Mouse (Mus musculus): ENCODE data around the gene Mrpl58. TPM values are rescaled to one million over a fixed set of nuclear protein-coding genes. Genes with fewer than 3 reads are reported as not detected.

Gene Mrpl58
- 202 and 220 TPM in 2 replicates for polyA plus RNA-seq (2016; fragmentation: Nextera tagmentation; extraction: Ambion mirVana)

DNA sequence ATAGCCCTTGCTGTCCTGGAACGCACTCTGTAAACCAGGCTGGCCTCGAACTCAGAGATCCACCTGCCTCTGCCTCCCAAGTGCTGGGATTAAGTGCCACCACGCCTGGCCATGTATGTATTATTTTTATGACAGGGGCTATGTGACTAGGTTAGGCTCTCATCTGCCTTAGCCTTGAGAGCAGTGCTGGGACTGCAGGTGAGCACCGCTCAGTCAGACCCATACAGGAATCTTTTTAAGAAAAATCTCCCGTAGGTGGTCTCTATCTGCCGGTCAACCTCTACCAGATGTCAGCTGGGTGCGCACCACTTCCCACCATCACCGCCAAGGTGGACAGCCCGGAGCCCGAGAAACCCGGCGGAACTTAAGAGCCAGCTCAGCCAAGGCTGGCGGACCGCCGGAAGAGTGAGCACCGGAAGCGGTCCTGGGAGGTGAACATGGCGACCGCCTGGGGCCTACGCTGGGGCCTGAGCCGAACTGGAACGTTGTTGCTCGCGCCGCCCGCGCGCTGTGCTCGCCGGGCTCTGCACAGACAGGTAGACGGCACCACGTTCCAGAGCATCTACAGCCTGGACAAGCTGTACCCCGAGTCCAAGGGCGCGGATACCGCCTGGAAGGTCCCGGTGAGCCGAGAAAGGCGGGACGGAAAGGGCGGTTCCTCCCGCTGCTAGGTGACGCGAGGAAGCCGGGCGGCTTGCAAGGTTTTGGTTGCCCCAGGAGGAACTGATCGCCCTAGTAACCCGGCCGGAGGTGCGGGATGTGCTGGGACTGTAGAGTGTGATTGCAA lies at the start of gene Mrpl58:
TSS of gene Mrpl58 (plus strand) at position 415 of the 787 bp plus-strand sequence.
- Histone ChIP-seq H3K27ac (peak within 1 kb of the TSS; percentile 97), H3K27me3 (ENCODE audit: low read depth, poor library complexity, severe bottlenecking) (no peaks in the 10 kb centered on the region), H3K4me3 (peak within 1 kb of the TSS; percentile 90), H3K9me3 (replicated peaks) (no peaks in the 10 kb centered on the region), H3K4me1 (peaks cover 21% of the 10 kb centered on the region), H3K36me3 (peaks cover 31% of the 10 kb centered on the region)
- peak; percentile 92 for DNase-seq (ENCODE audit: low spot score)
- 4% methylated on average over 50 of the region's 50 CpGs for WGBS

DNA sequence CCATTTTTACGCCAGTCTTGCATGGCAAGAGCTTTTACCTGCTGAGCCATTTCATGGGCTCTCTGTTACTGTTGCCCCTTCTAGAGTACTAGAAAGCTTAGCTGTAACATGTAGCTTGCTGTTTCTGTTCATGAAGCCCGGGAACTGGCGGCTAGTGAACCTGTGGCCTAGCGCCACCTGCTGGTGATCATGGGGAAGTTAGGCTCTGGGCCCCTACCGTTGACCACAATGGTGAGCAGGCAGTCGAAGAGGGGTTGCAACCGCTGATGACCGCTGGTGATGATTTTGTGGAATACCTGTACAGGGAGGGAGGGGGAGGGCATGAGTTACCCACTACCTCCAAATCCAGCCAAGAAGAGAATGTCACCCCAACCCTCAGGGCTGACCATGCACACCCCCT lies 49.4 kb upstream of the Mrpl58 start:
- Histone ChIP-seq H3K4me3 (no peak overlapping the region), H3K27me3 (ENCODE audit: low read depth, poor library complexity, severe bottlenecking) (peaks cover 81% of the 10 kb centered on the region), H3K4me1 (peaks cover 34% of the 10 kb centered on the region), H3K27ac (no peak overlapping the region), H3K9me3 (replicated peaks) (no peaks in the 10 kb centered on the region), H3K36me3 (no peaks in the 10 kb centered on the region)
- DNase-seq (ENCODE audit: low spot score): peak; percentile 92
- 7% methylated on average over 8 of the region's 8 CpGs for WGBS

DNA sequence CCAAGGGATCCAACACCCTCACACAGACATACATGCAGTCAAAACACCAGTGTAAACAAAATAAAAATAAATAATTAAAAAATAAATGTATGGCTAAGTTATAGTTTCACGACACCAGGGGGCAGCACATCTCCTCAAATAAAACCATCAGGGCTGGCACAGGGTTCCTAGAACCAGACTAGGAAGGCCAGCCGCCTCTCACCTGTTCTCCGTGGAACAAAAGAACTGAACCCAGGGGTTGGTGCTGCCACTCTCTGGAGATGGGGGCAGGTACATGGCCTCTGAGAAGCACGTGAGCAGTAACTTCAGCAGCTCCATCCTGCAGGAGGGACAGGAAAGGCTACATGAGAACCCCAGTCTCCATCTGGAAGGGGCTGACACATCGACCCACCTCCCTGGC lies 45.1 kb upstream of the Mrpl58 start:
- no peaks in the 10 kb centered on the region for H3K36me3 ChIP-seq
- 20% methylated on average over 5 of the region's 5 CpGs for WGBS
- H3K27ac ChIP-seq: peak overlapping the region; percentile 73
- peaks cover 57% of the 10 kb centered on the region for H3K27me3 ChIP-seq (ENCODE audit: low read depth, poor library complexity, severe bottlenecking)
- H3K9me3 ChIP-seq (replicated peaks): no peaks in the 10 kb centered on the region
- no peak overlapping the region for H3K4me3 ChIP-seq
- H3K4me1 ChIP-seq: peaks cover 34% of the 10 kb centered on the region
- peak; percentile 78 for DNase-seq (ENCODE audit: low spot score)

DNA sequence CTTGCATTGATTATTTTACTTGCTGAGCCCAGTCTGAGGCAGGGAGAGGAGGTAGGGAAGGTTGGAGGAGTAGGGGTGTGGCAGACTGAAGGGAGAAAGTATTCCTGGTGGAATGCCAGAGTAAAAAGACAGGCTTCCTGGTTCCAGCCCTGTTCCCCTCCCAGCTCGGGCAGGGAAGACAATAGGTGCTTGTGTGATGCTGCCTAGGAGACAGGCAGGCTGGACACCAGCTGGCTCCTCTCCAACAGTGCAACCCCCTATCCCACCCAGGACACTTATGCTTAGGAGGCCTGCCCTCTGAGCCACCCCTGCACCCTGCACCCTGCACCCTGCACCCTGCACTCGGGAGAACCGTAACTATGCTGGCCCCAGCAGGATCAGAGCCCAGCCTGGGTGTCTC lies 44.3 kb upstream of the Mrpl58 start:
- Histone ChIP-seq H3K36me3 (no peaks in the 10 kb centered on the region), H3K27ac (peak overlapping the region; percentile 73; the same call in 1 of the 2 replicates), H3K4me1 (peaks cover 32% of the 10 kb centered on the region), H3K4me3 (no peak overlapping the region), H3K27me3 (ENCODE audit: low read depth, poor library complexity, severe bottlenecking) (peaks cover 61% of the 10 kb centered on the region), H3K9me3 (replicated peaks) (no peaks in the 10 kb centered on the region)
- DNase-seq (ENCODE audit: low spot score): no peak
- WGBS: 60% methylated on average over 3 of the region's 3 CpGs

DNA sequence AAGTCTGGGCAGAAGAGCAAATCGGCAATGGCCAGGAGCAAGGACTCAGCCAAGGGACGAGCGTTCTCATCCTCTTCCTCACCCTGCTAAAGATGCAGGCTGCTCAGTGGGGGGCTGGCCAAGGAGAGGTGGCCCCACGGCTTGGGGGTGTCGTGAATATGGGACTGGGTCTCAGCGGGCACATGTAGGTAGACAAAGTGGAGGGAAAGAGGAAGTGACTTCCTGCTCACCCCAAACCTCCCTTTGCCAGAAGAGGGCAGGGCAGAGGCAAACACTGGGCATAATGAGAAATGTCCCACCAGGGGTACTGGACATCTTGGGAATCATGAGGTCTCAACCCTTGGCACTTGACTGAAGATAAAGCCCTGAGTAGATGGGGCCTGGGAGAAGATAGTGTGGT lies 43.8 kb upstream of the Mrpl58 start:
- 66% methylated on average over 6 of the region's 6 CpGs for WGBS
- no peak overlapping the region for H3K4me3 ChIP-seq
- H3K27ac ChIP-seq: peak overlapping the region; percentile 73; the same call in 1 of the 2 replicates
- H3K4me1 ChIP-seq: peaks cover 29% of the 10 kb centered on the region
- peaks cover 61% of the 10 kb centered on the region for H3K27me3 ChIP-seq (ENCODE audit: low read depth, poor library complexity, severe bottlenecking)
- H3K9me3 ChIP-seq (replicated peaks): no peaks in the 10 kb centered on the region
- no peaks in the 10 kb centered on the region for H3K36me3 ChIP-seq
- DNase-seq (ENCODE audit: low spot score): no peak

DNA sequence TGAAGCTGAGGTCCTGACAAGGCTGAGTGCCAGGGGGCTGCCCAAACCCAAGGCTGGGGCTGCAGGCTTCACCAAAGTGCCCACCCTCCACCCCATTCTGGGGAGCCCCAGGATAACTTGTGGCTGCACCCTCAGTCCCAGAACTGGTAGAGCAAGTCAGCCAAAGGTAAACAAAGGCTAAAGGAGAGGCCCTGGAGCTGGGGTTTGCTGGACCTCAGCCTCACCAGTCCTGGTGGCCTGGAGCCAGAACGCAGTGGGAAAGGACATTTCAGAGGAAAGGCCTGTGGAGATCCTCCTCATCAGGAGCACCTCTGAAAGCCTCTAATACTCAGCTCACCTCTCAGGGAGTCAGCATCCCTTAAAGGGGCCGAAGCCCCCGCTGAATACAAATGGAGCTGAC lies 39.4 kb upstream of the Mrpl58 start:
- 85% methylated on average over 3 of the region's 3 CpGs for WGBS
- Histone ChIP-seq H3K4me1 (peaks cover 28% of the 10 kb centered on the region), H3K27ac (no peak overlapping the region), H3K27me3 (ENCODE audit: low read depth, poor library complexity, severe bottlenecking) (peaks cover 69% of the 10 kb centered on the region), H3K9me3 (replicated peaks) (no peaks in the 10 kb centered on the region), H3K4me3 (no peak overlapping the region), H3K36me3 (no peaks in the 10 kb centered on the region)
- no peak for DNase-seq (ENCODE audit: low spot score)

DNA sequence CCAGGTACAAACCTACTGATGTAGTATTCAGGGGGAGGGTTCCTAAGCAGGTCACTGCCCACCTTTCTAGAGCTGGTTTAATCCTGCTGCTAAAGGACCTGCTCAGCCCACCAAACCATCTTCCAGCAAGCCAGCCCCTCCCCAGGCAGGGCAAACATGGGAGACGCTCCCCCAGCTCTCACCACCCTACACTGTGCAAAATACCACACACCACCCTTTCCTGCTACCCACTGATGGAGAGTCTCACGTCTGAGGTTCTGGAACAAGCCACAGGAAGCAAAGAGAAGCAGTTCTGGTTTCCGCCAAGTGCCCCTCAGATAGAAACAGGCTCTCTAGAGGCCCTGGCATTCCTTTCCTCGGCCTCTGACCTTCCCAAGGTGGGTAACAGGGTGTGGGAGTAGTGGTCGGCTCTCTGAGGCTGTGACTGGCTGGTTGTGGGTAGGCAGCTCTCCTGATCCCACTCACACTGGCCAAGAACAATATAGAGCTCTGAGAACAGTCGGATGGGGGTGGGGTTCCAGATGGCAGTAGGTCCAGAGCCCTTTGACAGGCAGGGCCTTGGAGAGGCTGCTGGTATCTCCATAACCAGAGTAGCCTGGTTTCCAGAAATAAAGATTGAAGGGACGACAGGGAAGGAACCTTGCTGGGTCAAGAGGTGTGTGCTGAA lies 37.4 kb upstream of the Mrpl58 start:
- Histone ChIP-seq H3K9me3 (replicated peaks) (no peaks in the 10 kb centered on the region), H3K4me3 (no peak overlapping the region), H3K27me3 (ENCODE audit: low read depth, poor library complexity, severe bottlenecking) (peaks cover 78% of the 10 kb centered on the region), H3K27ac (no peak overlapping the region), H3K36me3 (no peaks in the 10 kb centered on the region), H3K4me1 (peaks cover 18% of the 10 kb centered on the region)
- no peak for DNase-seq (ENCODE audit: low spot score)
- 44% methylated on average over 7 of the region's 7 CpGs for WGBS

DNA sequence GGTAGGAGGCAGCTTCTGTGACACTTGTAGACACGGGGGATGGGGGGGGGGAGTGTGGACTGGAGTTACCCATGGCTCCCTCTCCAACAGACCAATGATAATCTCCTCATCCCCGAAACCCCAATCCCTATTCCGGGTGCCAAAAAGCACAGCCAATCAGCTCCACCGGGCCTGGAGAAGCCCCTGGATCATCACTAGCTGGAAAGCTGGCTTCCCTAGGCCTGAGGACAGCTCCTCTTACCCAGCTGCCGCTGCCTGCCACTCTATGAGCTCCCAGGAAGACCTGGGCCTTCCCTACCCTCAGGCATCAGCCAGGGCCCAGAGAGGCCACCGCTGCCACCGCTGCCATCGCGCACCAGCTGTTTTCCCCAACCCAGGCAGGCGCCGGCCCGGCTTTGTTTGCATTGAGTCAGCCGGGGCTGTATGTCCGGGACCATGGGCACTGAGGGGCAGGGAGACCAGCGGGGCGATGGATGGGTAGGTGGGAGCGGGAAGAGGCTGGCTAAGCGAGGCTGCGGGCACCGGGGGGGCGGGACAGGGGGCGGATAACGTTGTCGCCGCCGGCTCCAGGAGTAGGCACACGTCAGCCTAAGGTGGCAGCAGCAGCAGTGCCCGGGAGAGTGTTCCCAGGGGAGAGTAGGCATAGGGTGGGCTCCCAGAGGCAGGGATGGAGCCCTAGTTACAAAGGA lies 36.7 kb upstream of the Mrpl58 start:
- no peak overlapping the region for H3K27ac ChIP-seq
- no peaks in the 10 kb centered on the region for H3K9me3 ChIP-seq (replicated peaks)
- H3K36me3 ChIP-seq: no peaks in the 10 kb centered on the region
- H3K4me1 ChIP-seq: peaks cover 18% of the 10 kb centered on the region
- peak overlapping the region; percentile 58 for H3K4me3 ChIP-seq
- DNase-seq (ENCODE audit: low spot score): no peak
- peaks cover 85% of the 10 kb centered on the region for H3K27me3 ChIP-seq (ENCODE audit: low read depth, poor library complexity, severe bottlenecking)
- 2% methylated on average over 28 of the region's 28 CpGs for WGBS

DNA sequence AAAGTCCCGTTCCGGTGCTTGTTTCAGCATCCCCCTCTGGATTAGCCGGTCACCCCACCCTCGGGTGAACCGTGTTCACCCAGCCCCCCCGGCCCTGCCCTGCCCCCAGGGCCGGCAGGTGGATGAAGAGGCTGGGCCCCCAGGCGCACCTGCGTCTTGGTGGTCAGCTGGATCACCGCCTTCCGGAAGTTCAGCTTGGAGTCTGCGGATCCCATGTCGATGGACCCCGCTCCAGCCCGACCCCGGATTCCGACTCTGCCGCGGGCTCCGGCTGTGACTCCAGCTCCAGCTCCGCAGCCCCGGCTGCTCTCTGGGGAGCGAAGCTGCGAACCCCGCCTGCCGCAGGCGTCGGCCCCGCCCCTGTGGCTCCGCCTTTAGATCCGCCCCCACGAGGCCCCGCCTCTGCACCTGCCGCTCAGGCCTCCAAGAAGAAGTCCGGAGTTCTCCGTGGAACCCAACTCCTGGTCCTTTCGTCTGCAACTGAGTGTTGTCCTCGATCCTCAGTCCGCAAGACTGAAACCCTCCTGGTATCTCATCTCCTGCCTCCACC lies 36.1 kb upstream of the Mrpl58 start, which contains the start of gene Hid1:
TSS of gene Hid1 (minus strand) at position 362 of the 550 bp plus-strand sequence.
- H3K27me3 ChIP-seq (ENCODE audit: low read depth, poor library complexity, severe bottlenecking): peaks cover 91% of the 10 kb centered on the region
- no peaks in the 10 kb centered on the region for H3K36me3 ChIP-seq
- peak; percentile 66 for DNase-seq (ENCODE audit: low spot score)
- H3K4me3 ChIP-seq: peak within 1 kb of the TSS; percentile 58
- WGBS: under 1% methylated on average over 39 of the region's 39 CpGs
- H3K9me3 ChIP-seq (replicated peaks): no peaks in the 10 kb centered on the region
- H3K27ac ChIP-seq: no peak within 1 kb of the TSS
- peaks cover 18% of the 10 kb centered on the region for H3K4me1 ChIP-seq

DNA sequence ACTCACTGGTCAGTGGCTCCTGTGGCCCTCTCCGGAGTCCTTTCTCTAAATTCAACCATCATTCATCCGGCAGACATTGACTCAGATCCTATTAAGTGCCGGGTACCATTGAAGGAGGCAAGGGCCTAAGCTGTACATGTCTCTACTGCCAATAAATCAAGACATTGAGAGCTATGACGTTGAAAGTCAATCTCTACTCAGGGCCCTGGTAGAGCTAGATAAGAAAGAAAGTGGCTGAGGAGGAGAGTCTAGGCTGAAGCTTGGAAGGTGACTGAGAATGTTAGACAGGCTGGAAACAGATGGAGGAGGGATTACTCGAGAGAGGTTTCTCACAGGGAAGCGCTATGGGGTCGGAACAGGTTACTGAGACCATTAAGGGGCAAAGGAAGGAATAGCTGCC lies 33.2 kb upstream of the Mrpl58 start:
- Histone ChIP-seq H3K4me3 (no peak overlapping the region), H3K9me3 (replicated peaks) (no peaks in the 10 kb centered on the region), H3K36me3 (no peaks in the 10 kb centered on the region), H3K27me3 (ENCODE audit: low read depth, poor library complexity, severe bottlenecking) (peaks cover 100% of the 10 kb centered on the region), H3K27ac (no peak overlapping the region), H3K4me1 (peaks cover 26% of the 10 kb centered on the region)
- DNase-seq (ENCODE audit: low spot score): no peak
- 55% methylated on average over 7 of the region's 7 CpGs for WGBS

DNA sequence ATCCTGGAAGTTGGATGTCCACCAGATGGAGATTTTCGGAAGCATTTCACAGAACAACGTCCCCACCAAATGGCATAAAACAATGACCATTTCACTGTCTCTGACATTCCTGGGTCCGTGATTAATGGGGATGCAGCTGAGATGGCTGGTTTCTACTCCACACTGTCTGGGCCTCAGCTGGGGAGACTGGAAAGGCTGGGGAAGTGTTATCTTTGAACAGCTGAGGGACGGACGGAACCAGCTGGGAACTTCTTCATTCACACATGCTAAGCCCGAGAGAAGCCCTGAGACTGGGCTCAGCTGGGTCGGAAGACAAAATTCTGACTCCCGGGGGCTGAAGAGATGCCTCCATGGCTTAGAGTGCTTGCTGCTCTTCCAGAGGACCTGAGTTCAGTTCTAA lies 32.2 kb upstream of the Mrpl58 start:
- no peak overlapping the region for H3K27ac ChIP-seq
- H3K9me3 ChIP-seq (replicated peaks): no peaks in the 10 kb centered on the region
- H3K4me3 ChIP-seq: no peak overlapping the region
- no peak for DNase-seq (ENCODE audit: low spot score)
- H3K4me1 ChIP-seq: peaks cover 24% of the 10 kb centered on the region
- H3K36me3 ChIP-seq: no peaks in the 10 kb centered on the region
- H3K27me3 ChIP-seq (ENCODE audit: low read depth, poor library complexity, severe bottlenecking): peaks cover 100% of the 10 kb centered on the region
- WGBS: 63% methylated on average over 8 of the region's 8 CpGs

DNA sequence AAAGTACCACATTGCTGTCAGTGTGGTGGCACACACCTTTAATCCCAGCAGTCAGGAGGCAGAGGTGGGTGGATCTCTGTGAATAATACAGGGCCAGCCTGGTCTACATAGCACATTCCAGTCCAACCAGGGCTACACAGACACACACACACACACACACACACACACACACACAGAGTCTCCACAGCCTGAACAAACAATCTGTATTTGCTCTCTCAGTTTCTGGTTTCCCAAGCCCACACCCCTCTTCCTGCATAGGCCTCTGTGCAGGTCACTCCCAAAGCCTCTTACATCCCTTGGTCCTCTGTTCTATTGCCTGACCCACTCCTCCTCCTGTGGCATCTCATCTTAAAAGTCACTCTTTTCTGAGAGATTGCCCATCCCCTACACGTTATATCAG lies 31.5 kb upstream of the Mrpl58 start:
- no peak for DNase-seq (ENCODE audit: low spot score)
- peaks cover 100% of the 10 kb centered on the region for H3K27me3 ChIP-seq (ENCODE audit: low read depth, poor library complexity, severe bottlenecking)
- no peak overlapping the region for H3K4me3 ChIP-seq
- no peaks in the 10 kb centered on the region for H3K36me3 ChIP-seq
- peaks cover 18% of the 10 kb centered on the region for H3K4me1 ChIP-seq
- no peaks in the 10 kb centered on the region for H3K9me3 ChIP-seq (replicated peaks)
- H3K27ac ChIP-seq: no peak overlapping the region
- WGBS: 74% methylated on average over 1 of the region's 1 CpGs

Data from limb, embryonic 10.5 days (tissue).